Mouse (Mus musculus) urinary bladder, postnatal 4 days (tissue): ENCODE results near the gene Atg14.

Source experiments
- DNase-seq, 2 experiments: peaks; one replicate each; pipeline ENCODE4 v3.0.0; 2021 to 2022; ENCODE audit warnings: low spot score in 2 of 2

Atg14 gene

DNA sequence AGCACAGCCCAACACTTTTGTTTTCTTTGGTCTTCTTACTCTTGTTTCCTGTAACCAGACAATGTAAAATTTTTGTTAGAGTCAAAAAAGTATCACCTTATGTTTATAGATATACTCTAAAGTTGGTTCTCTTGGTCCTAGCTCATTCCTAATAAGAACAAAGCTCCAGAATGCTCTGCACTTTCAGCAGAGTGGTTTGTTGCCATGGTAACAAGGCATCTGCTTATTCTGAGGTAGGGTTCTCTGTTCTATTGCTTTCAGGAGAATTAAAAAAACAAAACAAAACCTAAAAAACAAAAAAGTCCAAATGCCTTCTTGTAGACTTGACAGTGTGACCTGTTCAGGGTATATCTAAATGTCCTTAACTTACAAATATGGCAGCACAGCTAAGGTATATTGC is 62.4 kb downstream of the Atg14 start:
- DNase-seq: no peak

- DNase-seq: no peak
These were observed 63.8 kb downstream of the Atg14 start for GRCm38 (mm10) chr14:47506676-47507075.

GRCm38 (mm10) chr14:47504036-47504435 is 66.4 kb downstream of the Atg14 start:
- no peak for DNase-seq

- DNase-seq: no peak
These were observed 71.8 kb downstream of the Atg14 start for GRCm38 (mm10) chr14:47498632-47499031.

DNA sequence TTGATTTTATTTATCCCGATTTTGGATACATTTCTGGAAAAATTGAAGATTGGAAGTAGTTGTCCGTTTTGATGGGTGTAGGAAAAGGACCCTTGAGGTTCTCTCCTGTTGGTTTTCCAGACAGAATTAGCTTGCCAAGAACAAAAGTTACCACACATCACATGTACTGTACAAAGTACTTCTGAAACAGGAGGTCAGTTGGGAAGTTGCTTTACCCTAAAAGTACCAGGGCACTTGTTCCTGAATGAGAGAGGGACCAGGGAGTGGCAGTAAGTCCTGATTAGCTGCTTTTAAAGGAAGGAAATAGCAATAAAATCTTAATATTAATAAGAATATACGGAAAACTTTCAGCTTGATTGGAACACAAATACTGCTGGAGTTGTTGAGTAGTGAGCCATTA is 73.3 kb downstream of the Atg14 start:
- no peak for DNase-seq

- no peak for DNase-seq
These were observed 74.5 kb downstream of the Atg14 start for GRCm38 (mm10) chr14:47495951-47496350.

- no peak for DNase-seq
These were observed 76.7 kb downstream of the Atg14 start for GRCm38 (mm10) chr14:47493592-47494361.
